Mouse (Mus musculus): ENCODE data around the gene Chaf1a. TPM values are rescaled to one million over a fixed set of nuclear protein-coding genes. Genes with fewer than 3 reads are reported as not detected.

Chaf1a gene
- polyA plus RNA-seq, 1 experiment, result 33.8 TPM

GRCm38 (mm10) chr17:56078880-56079795 lies 38.9 kb downstream of the Chaf1a start, which contains the start of gene Hdgfl2:
Gene Hdgfl2, plus strand, starts transcription at chr17:56079634.
- no peaks in the 10 kb centered on the region for H3K27me3 ChIP-seq (replicated peaks)
- peaks cover 29% of the 10 kb centered on the region for H3K36me3 ChIP-seq (replicated peaks; ENCODE audit: low read length)
- H3K4me1 ChIP-seq, result peaks cover 60% of the 10 kb centered on the region
- no peaks in the 10 kb centered on the region for H3K9me3 ChIP-seq
- H3K4me3 ChIP-seq (replicated peaks), result peak within 1 kb of the TSS; percentile 93
- TF ChIP-seq FLI1 (IDR thresholded peaks at IDR 0.05; ENCODE audit: low read length), result no peak
- TF ChIP-seq GATA1 (IDR thresholded peaks at IDR 0.05; ENCODE audit: borderline replicate concordance, low read length), result no peak

GRCm38 (mm10) chr17:56079921-56080320 lies 39.7 kb downstream of the Chaf1a start:
- H3K4me1 ChIP-seq, result peaks cover 62% of the 10 kb centered on the region
- TF ChIP-seq FLI1 (IDR thresholded peaks at IDR 0.05; ENCODE audit: low read length) (no peak), GATA1 (IDR thresholded peaks at IDR 0.05; ENCODE audit: borderline replicate concordance, low read length) (no peak)
- H3K9me3 ChIP-seq, result no peaks in the 10 kb centered on the region

GRCm38 (mm10) chr17:56080781-56081585 lies 40.7 kb downstream of the Chaf1a start:
- H3K4me1 ChIP-seq, result peaks cover 52% of the 10 kb centered on the region
- no peaks in the 10 kb centered on the region for H3K27me3 ChIP-seq (replicated peaks)
- H3K36me3 ChIP-seq (replicated peaks; ENCODE audit: low read length), result peaks cover 46% of the 10 kb centered on the region
- TF ChIP-seq GATA1 (IDR thresholded peaks at IDR 0.05; ENCODE audit: borderline replicate concordance, low read length) (no peak), FLI1 (IDR thresholded peaks at IDR 0.05; ENCODE audit: low read length) (no peak)
- H3K9me3 ChIP-seq, result no peaks in the 10 kb centered on the region
- peak overlapping the region; percentile 93 for H3K4me3 ChIP-seq (replicated peaks)

More at GRCm38 (mm10) chr17:56079921-56080320, 39.7 kb downstream of the Chaf1a start:
- Histone ChIP-seq H3K4me3 (replicated peaks) (peak overlapping the region; percentile 93), H3K27me3 (replicated peaks) (no peaks in the 10 kb centered on the region), H3K36me3 (replicated peaks; ENCODE audit: low read length) (peaks cover 36% of the 10 kb centered on the region)

GRCm38 (mm10) chr17:56092312-56092711 lies 52.1 kb downstream of the Chaf1a start:
- Histone ChIP-seq H3K27me3 (replicated peaks) (no peaks in the 10 kb centered on the region), H3K9me3 (no peaks in the 10 kb centered on the region), H3K4me1 (peaks cover 32% of the 10 kb centered on the region)

GRCm38 (mm10) chr17:56092794-56093193 lies 52.6 kb downstream of the Chaf1a start:
- no peaks in the 10 kb centered on the region for H3K27me3 ChIP-seq (replicated peaks)
- peaks cover 30% of the 10 kb centered on the region for H3K4me1 ChIP-seq
- no peak for TF ChIP-seq FLI1 (IDR thresholded peaks at IDR 0.05; ENCODE audit: low read length)
- no peak for TF ChIP-seq GATA1 (IDR thresholded peaks at IDR 0.05; ENCODE audit: borderline replicate concordance, low read length)
- no peaks in the 10 kb centered on the region for H3K9me3 ChIP-seq
- peaks cover 84% of the 10 kb centered on the region for H3K36me3 ChIP-seq (replicated peaks; ENCODE audit: low read length)
- H3K4me3 ChIP-seq (replicated peaks), result no peak overlapping the region

More at GRCm38 (mm10) chr17:56092312-56092711, 52.1 kb downstream of the Chaf1a start:
- peaks cover 84% of the 10 kb centered on the region for H3K36me3 ChIP-seq (replicated peaks; ENCODE audit: low read length)
- TF ChIP-seq FLI1 (IDR thresholded peaks at IDR 0.05; ENCODE audit: low read length), result no peak
- TF ChIP-seq GATA1 (IDR thresholded peaks at IDR 0.05; ENCODE audit: borderline replicate concordance, low read length), result no peak
- H3K4me3 ChIP-seq (replicated peaks), result no peak overlapping the region

GRCm38 (mm10) chr17:56096883-56097282 lies 56.6 kb downstream of the Chaf1a start:
- no peak overlapping the region for H3K4me3 ChIP-seq (replicated peaks)
- TF ChIP-seq FLI1 (IDR thresholded peaks at IDR 0.05; ENCODE audit: low read length), result no peak
- no peak for TF ChIP-seq GATA1 (IDR thresholded peaks at IDR 0.05; ENCODE audit: borderline replicate concordance, low read length)
- no peaks in the 10 kb centered on the region for H3K27me3 ChIP-seq (replicated peaks)
- peaks cover 90% of the 10 kb centered on the region for H3K36me3 ChIP-seq (replicated peaks; ENCODE audit: low read length)
- no peaks in the 10 kb centered on the region for H3K9me3 ChIP-seq
- peaks cover 19% of the 10 kb centered on the region for H3K4me1 ChIP-seq

- H3K9me3 ChIP-seq, result no peaks in the 10 kb centered on the region
- H3K27me3 ChIP-seq (replicated peaks), result no peaks in the 10 kb centered on the region
- TF ChIP-seq FLI1 (IDR thresholded peaks at IDR 0.05; ENCODE audit: low read length) (no peak), GATA1 (IDR thresholded peaks at IDR 0.05; ENCODE audit: borderline replicate concordance, low read length) (no peak)
- H3K4me3 ChIP-seq (replicated peaks), result no peak overlapping the region
- peaks cover 27% of the 10 kb centered on the region for H3K4me1 ChIP-seq
- H3K36me3 ChIP-seq (replicated peaks; ENCODE audit: low read length), result peaks cover 95% of the 10 kb centered on the region
These were observed 57.9 kb downstream of the Chaf1a start for GRCm38 (mm10) chr17:56098180-56098579.

GRCm38 (mm10) chr17:56098711-56099572 lies 58.7 kb downstream of the Chaf1a start:
- TF ChIP-seq FLI1 (IDR thresholded peaks at IDR 0.05; ENCODE audit: low read length) (no peak), GATA1 (IDR thresholded peaks at IDR 0.05; ENCODE audit: borderline replicate concordance, low read length) (no peak)
- Histone ChIP-seq H3K27me3 (replicated peaks) (no peaks in the 10 kb centered on the region), H3K4me3 (replicated peaks) (no peak overlapping the region), H3K4me1 (peaks cover 30% of the 10 kb centered on the region), H3K9me3 (no peaks in the 10 kb centered on the region), H3K36me3 (replicated peaks; ENCODE audit: low read length) (peaks cover 96% of the 10 kb centered on the region)

- H3K36me3 ChIP-seq (replicated peaks; ENCODE audit: low read length), result peaks cover 82% of the 10 kb centered on the region
- no peak overlapping the region for H3K4me3 ChIP-seq (replicated peaks)
- no peaks in the 10 kb centered on the region for H3K27me3 ChIP-seq (replicated peaks)
- H3K4me1 ChIP-seq, result peaks cover 30% of the 10 kb centered on the region
- H3K9me3 ChIP-seq, result no peaks in the 10 kb centered on the region
- TF ChIP-seq FLI1 (IDR thresholded peaks at IDR 0.05; ENCODE audit: low read length), result no peak
- TF ChIP-seq GATA1 (IDR thresholded peaks at IDR 0.05; ENCODE audit: borderline replicate concordance, low read length), result no peak
These were observed 60.6 kb downstream of the Chaf1a start for GRCm38 (mm10) chr17:56100811-56101210.
